Mouse (Mus musculus) activated CD4-positive, CD25-positive, alpha-beta regulatory T cell, adult 4 months (primary cell): ENCODE results near the gene Adamts4. TPM values are rescaled to one million over a fixed set of nuclear protein-coding genes. Genes with fewer than 3 reads are reported as not detected.

ENCODE experiments used
- ATAC-seq: one replicate; pipeline ENCODE4 v1.8.0; 2017
- polyA plus RNA-seq, 2 experiments: library from polyadenylated mRNA; unstranded; fragments of 100-300 nt; shearing (Covaris generic); gene quantifications; one replicate each; pipeline ENCODE4 v1.2.1; 2017

Gene Adamts4
- under 1 TPM in 1 of 2 experiments, not detected in 1; 0.09 TPM for polyA plus RNA-seq

DNA sequence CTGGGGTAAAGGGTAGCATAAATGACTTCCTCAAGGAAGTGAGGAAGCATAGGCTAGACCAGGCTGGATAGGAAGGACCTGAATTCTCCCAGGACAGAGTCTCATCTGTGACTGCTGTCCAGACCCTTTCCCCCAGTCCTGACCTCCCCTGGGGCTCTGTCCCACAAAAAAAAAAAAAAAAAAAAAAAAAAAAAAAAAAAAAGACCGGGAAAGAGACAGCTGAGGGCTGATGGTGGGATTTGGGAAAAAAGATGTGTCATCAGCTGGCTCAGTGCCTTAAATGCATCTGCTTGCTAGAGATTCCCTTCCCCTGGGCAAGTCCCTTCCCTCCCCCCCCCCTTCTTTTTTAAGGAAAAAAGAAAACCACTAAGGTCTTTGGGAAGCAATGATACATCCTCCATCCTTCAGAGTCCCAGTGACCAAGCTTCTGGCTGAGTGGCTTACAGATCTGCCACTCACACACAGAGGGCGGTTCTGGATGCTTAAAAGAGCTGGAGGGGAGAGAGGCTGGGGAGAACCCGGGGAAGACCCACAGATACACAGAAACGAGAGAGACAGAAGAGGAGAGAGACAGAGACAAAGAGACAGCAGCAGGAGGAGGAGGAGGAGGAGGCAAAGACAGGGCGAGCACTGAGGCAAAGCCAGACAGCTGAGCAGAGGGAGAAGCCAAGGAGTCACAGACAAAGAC lies at the start of gene Adamts4:
Gene Adamts4 (plus strand): TSS at position 509 of the 688 bp plus-strand sequence.
- ATAC-seq: no peak

DNA sequence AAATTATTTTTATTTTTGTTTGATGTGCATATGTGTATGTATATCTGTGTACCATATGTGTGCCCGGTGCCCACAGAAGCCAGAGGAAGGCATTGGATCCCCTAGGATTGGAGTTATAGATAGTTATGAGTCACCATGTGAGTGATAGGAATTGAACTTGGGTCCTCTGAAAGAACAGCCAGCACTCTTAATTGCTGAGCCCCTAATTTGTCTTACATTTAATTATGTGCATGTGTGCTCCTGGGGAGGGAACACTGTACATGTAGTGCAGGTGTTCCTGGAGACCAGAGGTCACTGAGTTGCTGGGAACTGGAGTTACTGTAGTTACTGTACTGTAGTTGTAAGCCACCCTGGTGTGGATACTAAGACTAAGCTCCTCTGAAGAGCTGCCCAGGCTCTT lies 49.5 kb upstream of the Adamts4 start:
- ATAC-seq: no peak

DNA sequence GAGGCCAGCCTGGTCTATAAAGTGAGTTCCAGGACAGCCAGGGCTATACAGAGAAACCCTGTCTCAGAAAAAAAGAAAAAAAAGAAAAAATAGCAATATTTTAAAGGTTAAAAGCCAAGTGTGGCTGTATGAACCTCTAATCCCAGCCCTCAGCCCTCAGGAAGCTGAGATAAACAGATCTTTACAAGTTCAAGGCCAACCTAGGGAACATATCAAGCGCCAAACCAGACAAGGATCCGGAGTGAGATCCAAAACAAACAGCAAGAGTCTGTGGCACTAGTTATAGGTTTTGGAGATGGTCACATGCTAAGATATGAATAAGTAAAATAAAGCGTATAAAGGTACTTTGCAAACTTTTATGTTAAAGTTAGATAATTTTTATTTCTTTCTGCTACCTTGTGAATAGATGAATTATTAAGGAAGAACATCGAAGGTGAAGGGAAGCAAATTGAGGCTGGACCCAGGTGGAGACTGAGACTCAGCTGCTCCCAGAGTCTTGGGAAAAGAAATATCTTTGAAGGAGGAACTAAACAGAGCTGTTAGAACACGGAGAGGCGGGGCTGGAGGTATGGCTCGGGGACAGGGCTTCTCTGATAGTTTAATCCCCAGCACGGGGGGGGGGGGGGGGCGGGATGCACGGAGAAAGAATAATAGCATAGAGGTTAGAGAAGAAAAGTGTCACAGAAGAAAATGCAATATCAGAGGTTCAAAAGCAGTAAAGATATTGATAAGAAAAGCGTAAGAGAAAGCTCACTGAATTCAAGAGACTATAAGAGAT lies 46.6 kb upstream of the Adamts4 start:
- no peak for ATAC-seq

DNA sequence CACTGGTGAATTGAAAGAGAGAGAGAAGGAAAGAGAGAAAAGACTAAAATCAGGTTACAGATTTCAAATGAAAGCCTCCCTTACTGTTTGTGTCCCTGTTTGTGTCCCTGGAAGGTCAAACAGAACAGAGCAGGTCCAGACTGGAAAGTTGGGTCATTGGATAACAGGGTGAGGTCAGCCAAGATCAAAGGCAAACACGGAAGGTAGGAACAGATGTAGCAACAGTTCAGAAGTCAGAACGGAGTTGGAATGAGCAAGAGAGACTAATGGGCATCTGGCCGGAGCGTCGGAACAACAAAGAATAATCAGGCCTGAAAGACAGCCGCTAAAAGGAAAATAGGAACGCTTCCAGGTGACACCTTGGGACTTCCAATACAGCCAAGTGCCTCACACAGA lies 46.0 kb upstream of the Adamts4 start:
- ATAC-seq: no peak

DNA sequence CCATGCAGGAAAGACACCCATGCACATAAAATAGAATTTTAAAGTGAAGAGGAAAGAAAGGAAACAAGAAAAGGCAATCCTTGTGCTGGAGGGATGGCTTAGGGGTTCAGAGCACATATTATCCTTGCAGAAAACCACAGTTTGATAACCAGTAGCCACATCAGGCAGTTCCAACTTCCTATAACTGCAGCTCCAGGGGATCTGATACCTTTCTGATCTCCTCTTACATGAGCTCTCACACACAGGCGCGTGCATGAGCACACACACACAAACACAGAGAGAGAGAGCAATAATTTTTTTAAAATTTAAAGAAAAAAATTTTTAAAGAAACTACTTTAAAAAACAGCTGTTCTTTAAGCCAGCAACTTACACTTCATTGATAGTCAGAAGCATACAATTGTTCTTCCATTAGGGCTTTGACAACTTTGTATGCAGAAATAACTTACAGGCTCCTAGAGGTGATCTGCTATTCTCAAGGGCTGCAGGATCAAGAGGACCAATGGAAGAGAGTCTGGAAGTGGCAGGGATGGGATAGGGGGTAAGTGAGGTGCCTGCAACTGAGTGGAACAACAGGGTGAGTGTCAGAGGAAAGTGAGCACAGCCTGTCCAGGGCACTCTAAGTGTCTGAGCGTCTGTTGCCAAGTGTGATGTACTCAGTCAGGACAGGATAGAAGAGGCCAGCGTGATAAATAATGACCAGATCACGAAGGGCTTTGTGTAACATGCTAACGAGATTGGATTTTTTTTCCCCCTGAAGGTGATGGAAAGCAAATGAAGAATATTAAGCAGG lies 44.3 kb upstream of the Adamts4 start:
- no peak for ATAC-seq

DNA sequence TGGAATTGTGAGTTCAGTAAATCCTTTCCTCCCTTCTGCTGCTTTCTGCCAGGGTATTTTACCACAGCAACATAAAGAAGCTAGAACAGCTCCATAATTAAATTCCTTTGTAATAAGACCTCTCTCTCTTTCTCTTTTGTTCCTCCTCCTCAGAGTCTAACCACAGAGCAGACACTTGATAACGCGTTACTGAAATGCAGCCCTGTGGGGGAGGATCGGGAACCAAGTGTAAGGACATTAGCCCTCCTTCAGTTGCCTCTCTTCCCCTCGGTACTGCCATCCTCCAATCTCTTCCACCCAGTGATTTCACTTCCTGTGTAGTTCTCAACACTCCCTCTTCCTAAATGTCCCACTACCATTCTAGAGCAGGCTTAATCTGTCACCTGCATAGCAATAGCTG lies 40.8 kb upstream of the Adamts4 start:
- no peak for ATAC-seq

DNA sequence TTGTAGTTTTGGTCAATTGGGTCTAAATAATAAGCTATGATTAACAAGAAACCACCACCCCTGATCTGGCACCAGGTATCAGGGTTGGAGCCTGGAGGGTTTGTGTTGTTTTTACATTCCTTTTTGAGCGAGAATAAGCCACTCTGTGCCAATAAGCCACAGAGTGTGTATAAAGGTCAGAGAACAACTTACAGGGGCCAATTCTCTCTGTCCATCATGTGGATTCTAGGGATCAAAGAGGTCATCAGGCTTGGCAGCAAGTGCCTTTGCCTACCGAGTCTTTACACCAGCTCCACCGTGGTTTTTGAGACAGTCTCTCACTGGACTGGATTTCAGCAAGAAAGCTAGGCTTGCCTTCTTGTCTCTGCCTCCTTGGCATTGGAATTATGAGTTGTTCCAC lies 37.4 kb upstream of the Adamts4 start:
- ATAC-seq: no peak

DNA sequence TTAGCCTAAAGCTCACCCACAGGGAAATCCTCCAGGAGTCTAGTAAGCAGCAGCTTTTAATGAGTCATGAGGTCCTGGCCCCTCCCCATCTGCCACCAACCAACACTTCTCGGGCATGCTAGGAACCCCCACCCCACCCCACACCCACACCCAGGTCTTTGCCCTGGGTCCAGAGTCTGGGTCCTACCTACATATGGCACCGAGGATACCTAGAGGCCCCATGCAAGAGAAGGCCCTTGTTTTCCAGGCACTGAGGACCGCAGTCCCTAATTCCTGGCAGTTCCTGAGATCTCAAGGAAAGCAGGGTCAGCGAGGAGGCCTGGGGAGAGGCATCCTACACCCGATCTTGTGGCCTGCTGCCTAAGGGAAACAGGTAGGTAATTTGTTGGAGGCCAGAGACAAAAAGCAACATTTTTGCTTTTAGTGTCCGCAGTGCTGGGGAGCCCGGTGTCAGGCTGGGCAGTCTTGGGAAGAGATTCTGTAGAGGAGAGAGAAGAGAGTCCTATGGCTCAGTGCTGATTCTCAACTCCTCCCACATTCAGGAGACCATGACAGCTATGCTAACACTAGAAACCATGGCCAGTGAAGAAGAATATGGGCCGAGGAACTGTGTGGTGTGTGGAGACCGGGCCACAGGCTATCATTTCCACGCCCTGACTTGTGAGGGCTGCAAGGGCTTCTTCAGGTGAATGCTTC lies 36.3 kb upstream of the Adamts4 start, which contains the start of gene Nr1i3:
Gene Nr1i3 (plus strand): TSS at position 170 of the 696 bp plus-strand sequence.
- ATAC-seq: no peak

DNA sequence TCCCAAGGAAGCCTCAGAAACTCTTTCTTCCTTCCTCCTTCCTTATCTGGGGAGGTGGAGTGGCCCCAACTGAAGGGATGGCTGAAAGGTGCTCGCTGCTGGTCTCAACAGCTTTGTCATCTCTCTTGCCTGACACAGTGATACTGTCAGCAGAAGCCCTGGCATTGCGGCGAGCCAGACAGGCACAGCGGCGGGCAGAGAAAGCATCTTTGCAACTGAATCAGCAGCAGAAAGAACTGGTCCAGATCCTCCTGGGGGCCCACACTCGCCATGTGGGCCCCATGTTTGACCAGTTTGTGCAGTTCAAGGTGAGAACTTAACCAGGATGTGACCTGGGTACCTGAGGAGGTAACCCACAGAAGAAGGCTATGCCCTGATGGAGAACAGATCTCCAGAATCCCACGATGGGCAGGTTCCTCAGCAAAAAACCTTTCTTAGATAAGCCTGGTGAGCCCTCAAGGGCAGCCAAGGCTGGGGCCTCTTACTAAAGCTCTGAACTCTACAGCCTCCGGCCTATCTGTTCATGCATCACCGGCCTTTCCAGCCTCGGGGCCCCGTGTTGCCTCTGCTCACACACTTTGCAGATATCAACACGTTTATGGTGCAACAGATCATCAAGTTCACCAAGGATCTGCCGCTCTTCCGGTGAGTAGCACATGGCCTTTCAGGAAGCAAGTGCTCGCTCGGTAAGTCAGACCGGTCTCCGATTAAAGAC lies 33.8 kb upstream of the Adamts4 start:
- ATAC-seq: no peak

DNA sequence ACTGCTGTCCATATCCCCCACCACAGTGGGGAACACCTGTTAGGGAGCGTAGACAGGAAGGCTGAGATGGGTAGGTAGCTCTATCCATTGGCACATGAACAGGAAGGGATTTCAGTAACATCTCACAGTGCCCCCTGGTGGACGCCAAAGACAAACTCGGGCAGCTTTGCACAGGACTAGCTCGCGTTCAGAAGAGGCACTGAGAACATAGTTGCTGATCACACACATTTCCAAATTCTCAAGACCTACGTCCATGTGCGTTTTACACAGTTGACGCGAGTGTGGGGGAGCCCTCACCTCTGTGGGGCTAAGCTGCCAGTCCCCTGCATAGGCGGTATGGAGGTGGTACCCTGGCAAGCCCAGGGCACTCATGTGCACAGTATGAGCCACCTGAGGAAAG lies 29.4 kb upstream of the Adamts4 start:
- peak; percentile 14 for ATAC-seq

DNA sequence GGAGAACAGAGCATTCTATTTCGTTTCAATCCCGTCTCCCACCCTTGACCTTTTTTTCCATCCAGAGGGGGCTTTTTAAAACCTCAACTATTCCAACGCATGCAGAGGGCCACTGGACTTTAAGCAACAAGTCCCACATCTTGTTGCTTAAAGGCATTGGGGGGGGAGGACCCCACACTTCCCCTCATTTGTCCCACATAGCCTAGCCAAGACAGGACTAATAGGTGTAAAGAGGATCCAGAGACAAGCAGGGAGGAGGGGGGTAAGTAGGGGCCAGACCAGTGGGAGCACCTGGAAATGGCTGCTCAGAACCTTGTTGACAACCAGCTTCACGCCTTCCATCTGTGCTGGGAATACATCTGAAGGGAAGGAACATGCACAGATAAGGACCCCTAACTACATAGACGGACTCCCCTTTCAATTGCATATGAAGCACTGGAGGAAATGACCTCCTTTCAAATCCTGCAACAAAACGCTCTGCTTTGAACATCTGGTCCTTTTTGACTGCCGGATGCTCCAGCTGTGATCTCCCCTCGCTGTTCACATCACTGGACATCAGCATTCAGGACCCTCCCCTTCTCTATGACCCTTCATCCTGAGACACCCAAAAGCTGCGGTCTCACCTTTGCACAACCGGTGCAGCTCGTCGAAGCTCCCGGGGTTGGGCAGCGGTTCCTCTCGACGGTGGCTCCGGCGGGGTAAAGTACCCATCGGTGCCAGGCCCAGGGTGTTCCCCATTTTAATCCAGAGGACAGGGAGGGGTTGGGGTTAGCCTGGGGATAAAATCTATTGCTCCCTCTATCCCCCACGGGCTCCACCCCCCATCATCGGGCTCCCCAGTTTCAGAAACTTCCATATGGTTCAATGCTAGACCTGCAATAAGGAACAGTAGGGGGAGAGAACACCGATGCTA lies 28.7 kb upstream of the Adamts4 start:
- no peak for ATAC-seq

DNA sequence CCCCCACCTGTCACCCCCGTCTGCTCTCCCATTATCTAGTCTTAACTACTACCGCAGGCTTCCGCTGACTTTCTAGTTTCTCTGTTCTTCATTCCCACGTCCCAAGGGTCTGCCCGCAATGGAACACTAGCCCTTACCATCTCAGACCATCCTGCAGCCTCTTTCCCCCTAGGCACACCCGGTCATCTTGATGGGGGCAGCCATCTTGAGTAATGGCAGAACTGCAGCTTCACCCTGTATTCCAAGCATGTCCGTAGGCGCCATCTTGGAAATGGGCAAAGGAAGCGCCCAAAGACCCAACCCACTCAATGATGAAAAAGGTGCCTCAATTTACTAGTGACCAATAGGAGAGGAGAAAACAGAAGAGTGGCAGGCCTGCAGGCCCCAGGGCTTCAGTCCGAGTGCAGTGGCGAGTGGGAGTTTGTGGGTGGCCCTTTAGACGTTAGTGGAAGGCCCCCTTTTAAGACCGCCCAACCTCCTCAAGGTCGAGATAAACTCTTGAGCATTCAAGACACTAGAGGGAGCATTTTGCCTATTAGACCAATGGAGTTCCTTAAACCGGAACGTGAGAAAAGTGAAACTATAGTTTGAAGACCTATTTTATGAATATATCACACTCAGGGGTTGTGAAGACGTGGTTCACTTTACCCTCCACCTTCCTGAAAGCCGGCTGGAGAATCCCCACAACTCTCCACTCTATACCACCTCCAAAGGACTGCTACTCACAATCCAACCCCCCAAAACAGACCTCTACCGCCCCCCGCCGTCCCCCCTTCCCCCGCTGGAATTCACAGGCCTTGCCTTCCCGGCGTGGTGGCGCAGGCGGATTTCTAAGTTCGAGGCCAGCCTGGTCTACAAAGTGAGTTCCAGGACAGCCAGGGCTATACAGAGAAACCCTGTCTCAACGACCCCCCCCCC lies 27.7 kb upstream of the Adamts4 start, which contains the start of gene Tomm40l:
Gene Tomm40l (minus strand): TSS at position 277 of the 918 bp plus-strand sequence.
- peak; percentile 98 for ATAC-seq

DNA sequence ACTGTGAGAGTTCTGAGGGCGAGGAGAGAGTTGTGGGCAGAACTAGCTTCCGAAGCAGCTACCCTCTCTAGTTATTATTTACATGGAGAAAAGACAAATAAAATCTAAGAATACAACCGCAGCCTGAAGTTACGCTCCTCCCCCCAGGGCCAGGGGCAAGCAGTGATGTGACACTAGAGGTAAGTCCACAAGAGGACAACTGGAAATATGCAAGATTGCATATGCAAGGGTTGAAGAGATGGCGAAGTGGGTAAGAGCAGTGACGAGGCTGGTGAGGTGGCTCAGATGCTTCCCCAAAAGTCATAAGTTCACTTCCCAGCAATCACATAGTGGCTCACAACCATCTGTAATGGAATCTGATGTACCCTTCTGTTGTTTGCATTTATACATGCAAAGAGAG lies 27.1 kb upstream of the Adamts4 start:
- no peak for ATAC-seq

DNA sequence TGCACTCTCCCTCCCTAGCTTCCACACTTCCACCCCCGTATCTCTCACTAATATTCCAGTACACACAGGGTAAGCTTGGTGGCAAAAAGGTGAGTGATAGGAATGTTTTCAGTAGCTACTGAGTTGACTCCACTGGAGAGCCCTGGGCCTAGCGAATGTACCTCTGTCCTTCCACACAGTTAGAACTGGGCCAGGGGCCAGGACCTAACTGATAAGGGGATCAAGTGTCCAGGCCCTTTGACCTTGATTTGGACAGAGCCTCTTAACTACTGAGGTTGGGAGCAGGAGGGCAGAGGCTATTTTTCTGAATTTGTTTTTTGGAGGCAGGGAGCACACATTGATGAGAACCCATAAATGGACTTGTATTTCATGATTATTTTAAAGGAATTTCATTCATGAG lies 26.4 kb upstream of the Adamts4 start:
- no peak for ATAC-seq

DNA sequence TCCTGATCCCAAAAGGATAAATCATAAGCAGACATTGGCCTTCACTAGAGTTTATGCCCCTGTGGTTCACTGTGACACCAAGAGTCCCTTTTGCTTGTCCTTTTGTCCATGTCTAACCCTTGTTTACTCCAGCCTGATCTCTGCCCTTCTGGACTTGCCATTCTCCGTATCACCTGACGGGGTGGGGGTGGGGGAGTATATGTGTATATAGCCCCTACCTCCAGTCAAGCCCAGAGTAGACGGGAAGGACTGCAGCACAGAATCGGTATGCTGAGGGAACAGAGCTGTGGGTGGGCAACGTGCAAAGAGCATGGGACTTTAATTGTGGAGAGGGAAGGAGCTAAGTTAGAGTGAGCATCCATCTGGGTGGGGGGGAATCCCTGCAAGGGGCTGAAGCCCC lies 25.4 kb upstream of the Adamts4 start, which contains the start of gene Apoa2:
Gene Apoa2 (plus strand): TSS at position 198 of the 400 bp plus-strand sequence.
- no peak for ATAC-seq

DNA sequence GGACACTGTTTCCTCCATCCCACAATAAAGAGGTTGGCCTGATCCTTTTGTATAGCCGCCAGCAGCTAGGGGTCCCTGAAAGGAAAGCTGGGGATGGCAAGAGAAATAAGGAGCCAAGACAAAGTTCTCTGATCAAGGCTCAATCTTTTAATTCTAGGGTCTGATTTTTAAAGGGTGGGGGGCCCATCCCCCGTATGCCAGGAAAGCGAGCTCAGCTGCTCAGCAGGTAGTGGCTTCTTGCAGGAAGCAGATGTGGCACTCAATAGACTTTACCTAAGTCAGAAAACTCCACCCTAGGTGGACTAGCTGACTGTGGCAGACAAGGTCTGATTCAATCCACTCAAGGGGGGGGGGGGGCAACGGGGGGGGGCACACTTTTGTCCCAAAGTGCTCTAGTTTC lies 23.4 kb upstream of the Adamts4 start:
- no peak for ATAC-seq

DNA sequence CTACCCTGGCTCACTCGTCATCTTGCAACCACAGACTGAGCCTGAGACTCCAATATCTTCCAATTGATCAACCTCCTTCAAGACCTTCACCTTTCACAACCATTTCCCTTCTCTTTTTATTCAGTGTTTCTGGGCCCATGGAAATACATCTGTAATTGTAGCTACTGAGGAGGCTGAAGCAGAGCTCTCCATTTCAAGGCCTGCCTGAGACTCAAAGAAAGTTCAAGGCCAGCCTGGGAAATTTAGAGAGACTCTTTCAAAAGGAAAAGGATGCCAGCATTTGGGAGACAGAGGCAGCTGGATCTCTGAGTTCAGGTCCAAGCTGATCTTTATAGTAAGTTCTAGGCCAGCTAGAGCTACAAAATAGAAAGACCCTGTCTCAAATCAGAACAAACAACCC lies 22.3 kb upstream of the Adamts4 start:
- no peak for ATAC-seq

DNA sequence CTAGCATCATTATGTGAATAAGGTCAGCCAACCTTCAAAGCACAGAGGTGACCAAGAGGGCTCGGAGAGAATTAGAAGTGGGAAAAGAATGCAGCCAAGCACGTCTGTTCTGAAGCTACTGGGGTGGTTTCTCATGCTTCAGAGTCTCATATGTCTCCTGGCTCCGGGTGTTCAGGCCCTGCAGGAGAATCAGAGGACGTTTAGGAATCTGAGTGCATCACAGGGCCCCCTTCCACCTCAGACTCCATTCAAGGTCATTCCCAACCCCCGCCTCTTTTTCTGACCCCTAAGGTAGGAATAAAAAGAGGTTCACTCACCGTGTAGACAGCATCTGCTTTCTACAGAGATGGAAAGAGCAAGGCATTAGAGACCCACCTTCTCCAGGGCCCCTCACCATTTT lies 20.5 kb upstream of the Adamts4 start:
- no peak for ATAC-seq

DNA sequence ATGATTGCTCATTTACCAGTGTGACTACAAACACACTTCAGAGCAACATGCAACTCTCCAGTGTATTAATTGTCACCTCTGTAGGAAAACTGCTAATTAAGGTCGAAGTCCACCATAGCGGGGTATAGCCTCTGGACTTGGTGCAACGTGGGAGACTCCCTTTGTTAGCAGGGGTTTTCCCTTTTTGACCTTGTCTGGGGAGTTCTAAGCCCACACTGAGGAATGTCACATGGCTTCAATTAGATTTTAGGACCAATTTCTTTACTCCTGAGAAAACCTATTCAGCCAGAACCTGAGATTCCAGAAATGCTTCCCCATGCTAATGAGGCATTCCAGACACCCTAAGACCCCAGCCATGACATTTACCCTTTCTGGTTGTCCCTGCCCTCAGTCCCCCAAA lies 20.0 kb upstream of the Adamts4 start:
- no peak for ATAC-seq

DNA sequence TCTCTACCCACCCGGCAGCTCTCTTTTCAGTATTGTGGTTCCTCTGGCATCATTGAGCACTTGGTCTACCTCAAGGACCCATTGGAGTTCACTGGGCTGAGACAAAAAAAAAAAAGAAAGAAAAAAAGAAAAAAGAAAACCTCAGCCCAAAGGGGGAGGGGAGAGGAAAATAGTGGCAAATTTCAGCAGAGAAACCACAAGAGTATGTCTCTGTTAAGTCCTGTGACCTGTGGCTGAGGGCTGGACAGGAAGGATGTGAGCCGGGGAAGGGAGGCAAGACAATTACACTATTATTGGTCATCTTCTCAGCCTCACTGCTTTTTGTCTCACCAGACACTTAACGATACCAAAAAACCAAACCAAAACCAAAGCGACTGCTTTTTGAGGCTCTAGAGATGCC lies 18.4 kb upstream of the Adamts4 start:
- no peak for ATAC-seq
